Mouse (Mus musculus): ENCODE data around the gene Elmo2. TPM values are rescaled to one million over a fixed set of nuclear protein-coding genes. Genes with fewer than 3 reads are reported as not detected.

The Elmo2 gene
- polyA plus RNA-seq, 1 experiment from 2014 or later: 115 TPM

- ATAC-seq: no peak
- Histone ChIP-seq H3K27me3 (replicated peaks; ENCODE audit: control insufficient read depth, insufficient read depth, low read length) (peaks cover 33% of the 10 kb centered on the region), H3K4me2 (ENCODE audit: low read length) (no peak overlapping the region), H3K36me3 (ENCODE audit: control insufficient read depth, insufficient read depth) (no peaks in the 10 kb centered on the region), H3K9ac (replicated peaks; ENCODE audit: low read depth, low read length) (no peak overlapping the region), H3K27ac (ENCODE audit: low read length) (no peak overlapping the region), H3K4me3 (replicated peaks; ENCODE audit: low read length) (no peak overlapping the region), H3K9me3 (ENCODE audit: control insufficient read depth, low read length) (no peaks in the 10 kb centered on the region), H3K4me1 (replicated peaks; ENCODE audit: control insufficient read depth, insufficient read depth, low read length) (peaks cover 22% of the 10 kb centered on the region)
- 11% methylated on average over 11 of the region's 11 CpGs for WGBS
Measured at GRCm38 (mm10) chr2:165246349-165246748, 79.9 kb downstream of the Elmo2 start.

- ATAC-seq: 0 out of 2 replicates have a peak, but pooled peaks have one; percentile 29
Measured at GRCm38 (mm10) chr2:165243122-165243720, 83.1 kb downstream of the Elmo2 start.

GRCm38 (mm10) chr2:165242575-165242974 lies 83.7 kb downstream of the Elmo2 start:
- H3K9ac ChIP-seq (replicated peaks; ENCODE audit: low read depth, low read length): 0 out of 2 replicates have a peak overlapping the region, but pooled peaks have one; percentile 15

More at GRCm38 (mm10) chr2:165243122-165243720, 83.1 kb downstream of the Elmo2 start:
- Histone ChIP-seq H3K4me2 (ENCODE audit: low read length) (peak overlapping the region; percentile 25), H3K9me3 (ENCODE audit: control insufficient read depth, low read length) (no peaks in the 10 kb centered on the region), H3K4me3 (replicated peaks; ENCODE audit: low read length) (no peak overlapping the region), H3K27ac (ENCODE audit: low read length) (no peak overlapping the region), H3K36me3 (ENCODE audit: control insufficient read depth, insufficient read depth) (no peaks in the 10 kb centered on the region), H3K9ac (replicated peaks; ENCODE audit: low read depth, low read length) (peak overlapping the region; percentile 44; the same call in 1 of the 2 replicates), H3K4me1 (replicated peaks; ENCODE audit: control insufficient read depth, insufficient read depth, low read length) (peaks cover 27% of the 10 kb centered on the region), H3K27me3 (replicated peaks; ENCODE audit: control insufficient read depth, insufficient read depth, low read length) (peaks cover 54% of the 10 kb centered on the region)
- WGBS: 2% methylated on average over 11 of the region's 11 CpGs

GRCm38 (mm10) chr2:165241786-165242185 lies 84.5 kb downstream of the Elmo2 start:
- 60% methylated on average over 7 of the region's 7 CpGs for WGBS
- no peak for ATAC-seq
- no peak overlapping the region for H3K27ac ChIP-seq (ENCODE audit: low read length)
- H3K9me3 ChIP-seq (ENCODE audit: control insufficient read depth, low read length): no peaks in the 10 kb centered on the region
- H3K4me2 ChIP-seq (ENCODE audit: low read length): no peak overlapping the region
- peaks cover 27% of the 10 kb centered on the region for H3K4me1 ChIP-seq (replicated peaks; ENCODE audit: control insufficient read depth, insufficient read depth, low read length)
- H3K36me3 ChIP-seq (ENCODE audit: control insufficient read depth, insufficient read depth): no peaks in the 10 kb centered on the region
- H3K27me3 ChIP-seq (replicated peaks; ENCODE audit: control insufficient read depth, insufficient read depth, low read length): peaks cover 42% of the 10 kb centered on the region
- H3K4me3 ChIP-seq (replicated peaks; ENCODE audit: low read length): no peak overlapping the region
- H3K9ac ChIP-seq (replicated peaks; ENCODE audit: low read depth, low read length): no peak overlapping the region

More at GRCm38 (mm10) chr2:165242575-165242974, 83.7 kb downstream of the Elmo2 start:
- peak overlapping the region; percentile 25 for H3K4me2 ChIP-seq (ENCODE audit: low read length)
- H3K9me3 ChIP-seq (ENCODE audit: control insufficient read depth, low read length): no peaks in the 10 kb centered on the region
- H3K4me1 ChIP-seq (replicated peaks; ENCODE audit: control insufficient read depth, insufficient read depth, low read length): peaks cover 27% of the 10 kb centered on the region
- no peak overlapping the region for H3K27ac ChIP-seq (ENCODE audit: low read length)
- ATAC-seq: no peak
- peaks cover 50% of the 10 kb centered on the region for H3K27me3 ChIP-seq (replicated peaks; ENCODE audit: control insufficient read depth, insufficient read depth, low read length)
- 1% methylated on average over 13 of the region's 13 CpGs for WGBS
- H3K36me3 ChIP-seq (ENCODE audit: control insufficient read depth, insufficient read depth): no peaks in the 10 kb centered on the region
- no peak overlapping the region for H3K4me3 ChIP-seq (replicated peaks; ENCODE audit: low read length)

GRCm38 (mm10) chr2:165240371-165240770 lies 85.9 kb downstream of the Elmo2 start:
- 41% methylated on average over 8 of the region's 8 CpGs for whole genome bisulfite sequencing
- peaks cover 46% of the 10 kb centered on the region for H3K27me3 ChIP-seq (replicated peaks; ENCODE audit: control insufficient read depth, insufficient read depth, low read length)

GRCm38 (mm10) chr2:165239533-165240144 lies 86.6 kb downstream of the Elmo2 start:
- 30% methylated on average over 15 of the region's 15 CpGs for WGBS
- Histone ChIP-seq H3K4me2 (ENCODE audit: low read length) (no peak overlapping the region), H3K27me3 (replicated peaks; ENCODE audit: control insufficient read depth, insufficient read depth, low read length) (peaks cover 45% of the 10 kb centered on the region)

More at GRCm38 (mm10) chr2:165240371-165240770, 85.9 kb downstream of the Elmo2 start:
- Histone ChIP-seq H3K4me3 (replicated peaks; ENCODE audit: low read length) (no peak overlapping the region), H3K27ac (ENCODE audit: low read length) (no peak overlapping the region), H3K9me3 (ENCODE audit: control insufficient read depth, low read length) (no peaks in the 10 kb centered on the region), H3K36me3 (ENCODE audit: control insufficient read depth, insufficient read depth) (no peaks in the 10 kb centered on the region), H3K9ac (replicated peaks; ENCODE audit: low read depth, low read length) (no peak overlapping the region), H3K4me2 (ENCODE audit: low read length) (no peak overlapping the region), H3K4me1 (replicated peaks; ENCODE audit: control insufficient read depth, insufficient read depth, low read length) (peaks cover 27% of the 10 kb centered on the region)
- ATAC-seq: no peak

GRCm38 (mm10) chr2:165238416-165239145 lies 87.7 kb downstream of the Elmo2 start:
- WGBS: 2% methylated on average over 12 of the region's 12 CpGs
- H3K4me3 ChIP-seq (replicated peaks; ENCODE audit: low read length): no peak overlapping the region
- no peaks in the 10 kb centered on the region for H3K36me3 ChIP-seq (ENCODE audit: control insufficient read depth, insufficient read depth)

More at GRCm38 (mm10) chr2:165239533-165240144, 86.6 kb downstream of the Elmo2 start:
- no peak for ATAC-seq
- Histone ChIP-seq H3K9me3 (ENCODE audit: control insufficient read depth, low read length) (no peaks in the 10 kb centered on the region), H3K36me3 (ENCODE audit: control insufficient read depth, insufficient read depth) (no peaks in the 10 kb centered on the region), H3K9ac (replicated peaks; ENCODE audit: low read depth, low read length) (no peak overlapping the region), H3K4me3 (replicated peaks; ENCODE audit: low read length) (no peak overlapping the region), H3K4me1 (replicated peaks; ENCODE audit: control insufficient read depth, insufficient read depth, low read length) (peaks cover 32% of the 10 kb centered on the region), H3K27ac (ENCODE audit: low read length) (no peak overlapping the region)

More at GRCm38 (mm10) chr2:165238416-165239145, 87.7 kb downstream of the Elmo2 start:
- no peaks in the 10 kb centered on the region for H3K9me3 ChIP-seq (ENCODE audit: control insufficient read depth, low read length)
- peaks cover 43% of the 10 kb centered on the region for H3K27me3 ChIP-seq (replicated peaks; ENCODE audit: control insufficient read depth, insufficient read depth, low read length)
- no peak overlapping the region for H3K27ac ChIP-seq (ENCODE audit: low read length)
- no peak overlapping the region for H3K4me2 ChIP-seq (ENCODE audit: low read length)
- no peak for ATAC-seq
- H3K9ac ChIP-seq (replicated peaks; ENCODE audit: low read depth, low read length): no peak overlapping the region
- peaks cover 40% of the 10 kb centered on the region for H3K4me1 ChIP-seq (replicated peaks; ENCODE audit: control insufficient read depth, insufficient read depth, low read length)
